Mouse (Mus musculus) E14TG2a.4 (cell line): Measurements from ENCODE around the gene Gltpd2.
"Not testable (repeated sequence)": the region's sequence is repeated elsewhere in the genome, so short reads cannot be mapped to it uniquely, and the experiment has no call there.

ENCODE experiments used
- H3K27me3 ChIP-seq: 2 replicates; pipeline ENCODE4 v1.6.1; 2014; ENCODE audit warnings: low read length, control low read depth; ENCODE audit not compliant: insufficient read depth
- H3K36me3 ChIP-seq: 2 replicates; pipeline ENCODE4 v1.6.1; 2014; ENCODE audit warnings: low read length, control low read depth; ENCODE audit not compliant: insufficient read depth
- H3K4me1 ChIP-seq: replicated peaks from 2 replicates; pipeline ENCODE4 v1.6.1; 2014; ENCODE audit warnings: low read depth, low read length, control low read depth
- H3K4me3 ChIP-seq: replicated peaks from 2 replicates; pipeline ENCODE4 v1.5.1; 2014; ENCODE audit warnings: mild to moderate bottlenecking, low read length
- H3K9me3 ChIP-seq: 2 replicates; pipeline ENCODE4 v1.6.1; 2014; ENCODE audit warnings: low read length, control low read depth
- CTCF ChIP-seq: conservative IDR thresholded peaks from 2 replicates; pipeline ENCODE4 v1.5.1; 2014; ENCODE audit warnings: low read length
- NANOG ChIP-seq: IDR thresholded peaks from 2 replicates; pipeline ENCODE4 v1.6.1; 2014; ENCODE audit warnings: borderline replicate concordance, low read length, mixed read lengths
- POU5F1 ChIP-seq: IDR thresholded peaks from 2 replicates; pipeline ENCODE4 v1.6.1; 2014; ENCODE audit warnings: low read length, borderline replicate concordance

The Gltpd2 gene

GRCm38 (mm10) chr11:70511825-70512224 lies 7.2 kb upstream of the Gltpd2 start:
- peaks cover 28% of the 10 kb centered on the region for H3K4me1 ChIP-seq
- H3K9me3 ChIP-seq = no peaks in the 10 kb centered on the region
- no peak for TF ChIP-seq POU5F1
- TF ChIP-seq NANOG = no peak
- no peak for TF ChIP-seq CTCF
- H3K36me3 ChIP-seq = no peaks in the 10 kb centered on the region
- peaks cover 9% of the 10 kb centered on the region; the same call in 1 of the 2 replicates for H3K27me3 ChIP-seq
- H3K4me3 ChIP-seq = no peak overlapping the region

- Histone ChIP-seq H3K36me3 (no peaks in the 10 kb centered on the region), H3K4me3 (no peak overlapping the region), H3K4me1 (peaks cover 28% of the 10 kb centered on the region), H3K27me3 (peaks cover 9% of the 10 kb centered on the region; the same call in 1 of the 2 replicates), H3K9me3 (no peaks in the 10 kb centered on the region)
- no peak for TF ChIP-seq POU5F1
- TF ChIP-seq CTCF = no peak
- TF ChIP-seq NANOG = no peak
These were observed 6.2 kb upstream of the Gltpd2 start for GRCm38 (mm10) chr11:70512709-70513342.

- no peaks in the 10 kb centered on the region for H3K36me3 ChIP-seq
- TF ChIP-seq CTCF (no peak), NANOG (no peak), POU5F1 (no peak)
- peaks cover 11% of the 10 kb centered on the region; the same call in 1 of the 2 replicates for H3K27me3 ChIP-seq
- no peak overlapping the region for H3K4me3 ChIP-seq
- H3K4me1 ChIP-seq = peaks cover 28% of the 10 kb centered on the region
- no peaks in the 10 kb centered on the region for H3K9me3 ChIP-seq
These were observed 5.5 kb upstream of the Gltpd2 start for GRCm38 (mm10) chr11:70513520-70513919.

DNA sequence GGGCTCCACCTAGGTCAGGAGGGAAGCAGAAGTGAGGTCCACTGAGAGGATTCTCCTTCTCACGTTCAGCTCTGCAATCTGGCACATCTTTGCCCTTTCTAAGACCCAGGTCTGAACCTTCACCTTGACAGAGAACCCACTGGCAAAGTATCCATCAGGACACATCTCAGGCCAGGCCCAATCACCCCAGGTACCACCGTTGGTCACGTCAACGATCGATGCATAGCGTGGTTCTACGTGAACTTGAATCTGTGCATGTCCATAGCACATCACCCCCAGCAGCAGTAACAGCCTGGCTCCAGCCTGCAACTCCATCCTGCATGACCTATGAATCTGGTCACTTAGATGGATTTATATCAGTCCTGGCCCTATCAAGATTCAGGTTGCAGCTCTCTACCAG lies 4.7 kb upstream of the Gltpd2 start, which contains the start of gene Vmo1:
Gene Vmo1, minus strand, starts transcription at position 329 of the 400 bp plus-strand sequence.
- H3K36me3 ChIP-seq = no peaks in the 10 kb centered on the region
- H3K27me3 ChIP-seq = peaks cover 18% of the 10 kb centered on the region
- TF ChIP-seq NANOG (no peak), CTCF (no peak), POU5F1 (no peak)
- no peaks in the 10 kb centered on the region for H3K9me3 ChIP-seq
- no peak within 1 kb of the TSS for H3K4me3 ChIP-seq
- peaks cover 33% of the 10 kb centered on the region for H3K4me1 ChIP-seq

DNA sequence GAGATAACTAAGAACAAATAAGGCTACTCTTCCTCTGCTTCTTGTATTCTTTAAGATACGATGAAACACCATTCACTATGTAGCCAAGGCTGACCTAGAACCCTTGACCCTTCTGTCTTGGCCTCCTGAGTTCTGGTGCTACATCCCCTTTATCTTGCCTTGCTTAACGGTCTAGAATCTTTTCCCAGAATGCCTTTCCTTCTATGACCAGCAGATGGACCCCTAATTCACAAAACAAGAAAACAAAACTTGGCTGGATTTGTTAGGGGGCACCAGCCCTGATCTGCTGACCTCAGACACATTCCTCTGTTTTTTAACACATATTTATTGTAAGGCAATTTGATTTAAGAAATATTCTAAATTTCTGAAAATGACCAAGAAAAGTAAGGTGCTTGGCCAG lies 2.6 kb upstream of the Gltpd2 start:
- no peaks in the 10 kb centered on the region for H3K36me3 ChIP-seq
- peak; percentile 74 for TF ChIP-seq CTCF
- no peak for TF ChIP-seq POU5F1
- no peak for TF ChIP-seq NANOG
- peaks cover 36% of the 10 kb centered on the region for H3K27me3 ChIP-seq
- no peak overlapping the region for H3K4me3 ChIP-seq
- H3K4me1 ChIP-seq = peaks cover 32% of the 10 kb centered on the region
- no peaks in the 10 kb centered on the region for H3K9me3 ChIP-seq

DNA sequence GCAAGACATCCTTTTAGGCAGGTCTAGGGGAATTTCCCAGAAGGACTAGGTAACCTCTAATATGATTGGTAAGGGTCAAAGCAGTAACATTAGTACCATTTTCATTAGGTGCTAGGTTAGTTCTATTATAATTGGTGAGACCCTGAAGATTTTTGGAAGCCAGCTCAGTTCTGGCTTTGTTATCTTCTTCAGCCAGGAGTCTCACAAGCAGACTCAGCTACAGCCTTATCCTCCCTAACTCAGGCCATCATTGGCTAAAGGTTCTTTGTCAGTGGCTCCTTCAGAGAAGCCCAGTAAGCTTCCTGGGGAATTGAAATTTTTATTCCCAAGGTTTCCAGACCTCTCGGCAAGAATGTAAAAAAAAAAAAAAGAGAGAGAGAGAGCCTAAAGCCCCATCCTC lies 560 bp upstream of the Gltpd2 start:
- no peak overlapping the region for H3K4me3 ChIP-seq
- no peaks in the 10 kb centered on the region for H3K36me3 ChIP-seq
- peaks cover 39% of the 10 kb centered on the region for H3K4me1 ChIP-seq
- H3K9me3 ChIP-seq = no peaks in the 10 kb centered on the region
- TF ChIP-seq POU5F1 = no peak
- TF ChIP-seq NANOG = no peak
- no peak for TF ChIP-seq CTCF
- peaks cover 34% of the 10 kb centered on the region for H3K27me3 ChIP-seq

DNA sequence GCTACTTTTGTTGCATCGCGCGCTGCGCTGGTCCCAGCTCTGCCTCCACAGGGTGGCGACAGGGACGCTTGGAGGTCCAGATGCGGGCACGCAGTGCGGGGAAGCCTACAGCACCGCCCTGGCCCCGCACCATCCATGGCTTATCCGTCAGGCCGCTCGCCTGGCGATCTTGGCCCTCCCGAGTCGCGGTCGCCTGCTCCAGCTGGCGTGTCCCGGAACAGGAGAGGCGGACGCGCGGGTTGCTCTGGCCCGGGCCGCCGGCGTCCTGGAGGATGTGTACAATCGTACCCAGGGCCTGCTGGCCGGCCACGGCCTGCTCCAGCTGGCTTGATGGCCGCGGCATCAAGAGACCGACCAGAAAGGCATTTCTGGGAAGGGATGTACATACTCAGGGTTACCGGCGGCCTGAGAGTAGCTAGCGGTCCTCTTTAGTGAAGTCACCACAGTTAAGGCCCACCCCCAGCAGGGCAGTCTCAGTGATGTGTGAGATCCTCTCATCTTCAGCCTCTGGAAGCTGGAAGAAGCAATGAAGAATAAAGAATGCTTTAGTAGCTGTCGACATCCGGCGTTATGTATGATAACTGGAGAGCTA lies 1.3 kb downstream of the Gltpd2 start:
- TF ChIP-seq POU5F1 = no peak
- Histone ChIP-seq H3K27me3 (peaks cover 27% of the 10 kb centered on the region), H3K9me3 (no peaks in the 10 kb centered on the region), H3K36me3 (no peaks in the 10 kb centered on the region), H3K4me1 (peaks cover 41% of the 10 kb centered on the region), H3K4me3 (peak overlapping the region; percentile 78)

DNA sequence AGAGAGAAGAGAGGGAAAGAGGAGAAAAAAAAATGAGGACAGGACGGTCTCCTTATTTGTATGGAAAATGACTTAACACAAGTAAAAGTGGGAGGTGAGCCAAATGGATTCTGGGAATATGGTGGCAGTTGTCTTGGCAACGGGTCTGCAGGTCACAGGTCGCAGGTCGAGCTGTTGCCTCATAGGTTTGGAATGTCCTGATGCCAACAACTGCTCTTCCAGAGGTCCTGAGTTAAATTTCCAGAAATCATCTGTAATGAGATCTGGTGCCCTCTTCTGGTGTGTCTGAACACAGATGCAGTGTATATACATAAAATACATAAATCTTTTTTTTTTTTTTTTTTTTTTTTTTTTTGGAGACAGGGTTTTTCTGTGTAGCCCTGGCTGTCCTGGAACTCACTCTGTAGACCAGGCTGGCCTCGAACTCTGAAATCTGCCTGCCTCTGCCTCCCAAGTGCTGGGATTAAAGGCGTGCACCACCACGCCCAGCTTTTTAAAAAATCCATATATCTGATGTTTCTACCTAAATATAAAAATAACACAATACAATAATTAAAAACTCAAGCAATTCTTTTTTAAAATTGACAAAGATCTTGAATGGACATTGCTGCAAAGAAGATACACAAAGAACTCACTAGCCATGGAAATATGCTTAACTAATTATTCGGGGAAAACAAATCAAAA lies 4.5 kb downstream of the Gltpd2 start:
- H3K36me3 ChIP-seq = peaks cover 27% of the 10 kb centered on the region
- not testable (repeated sequence) for H3K4me3 ChIP-seq, H3K9me3 ChIP-seq
- peaks cover 57% of the 10 kb centered on the region for H3K4me1 ChIP-seq
- H3K27me3 ChIP-seq = peaks cover 26% of the 10 kb centered on the region
